Mouse (Mus musculus): ENCODE measurements around the gene Olfr963. TPM values are rescaled to one million over a fixed set of nuclear protein-coding genes. Genes with fewer than 3 reads are reported as not detected.

Gene Olfr963
- polyA plus RNA-seq (2015; fragmentation: Illumina TruSeq; extraction: RNeasy Lipid Tissue Mini Kit (QIAGEN cat#74804); ENCODE audit: low read depth, low replicate concordance): not detected

DNA sequence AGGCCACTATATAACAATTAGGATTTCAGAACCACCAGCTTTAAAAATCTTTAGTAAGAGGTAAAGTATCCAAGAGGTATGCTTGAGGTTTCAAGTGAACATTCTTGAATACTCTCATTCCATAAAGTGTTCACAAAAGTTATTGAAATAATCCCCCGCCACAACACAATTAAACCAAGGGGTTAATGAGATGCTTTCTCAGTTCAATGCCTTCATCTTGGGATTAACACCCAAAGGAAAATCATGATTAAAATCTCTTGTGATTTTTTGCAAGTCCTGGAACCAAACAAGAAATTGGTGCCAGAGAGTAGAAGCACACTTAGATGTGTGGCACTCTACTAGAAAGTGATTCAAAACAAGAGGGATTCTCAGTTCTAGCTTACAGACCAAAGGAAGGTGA lies at the start of gene Olfr963:
TSS of gene Olfr963 (plus strand) at position 301 of the 400 bp plus-strand sequence.

DNA sequence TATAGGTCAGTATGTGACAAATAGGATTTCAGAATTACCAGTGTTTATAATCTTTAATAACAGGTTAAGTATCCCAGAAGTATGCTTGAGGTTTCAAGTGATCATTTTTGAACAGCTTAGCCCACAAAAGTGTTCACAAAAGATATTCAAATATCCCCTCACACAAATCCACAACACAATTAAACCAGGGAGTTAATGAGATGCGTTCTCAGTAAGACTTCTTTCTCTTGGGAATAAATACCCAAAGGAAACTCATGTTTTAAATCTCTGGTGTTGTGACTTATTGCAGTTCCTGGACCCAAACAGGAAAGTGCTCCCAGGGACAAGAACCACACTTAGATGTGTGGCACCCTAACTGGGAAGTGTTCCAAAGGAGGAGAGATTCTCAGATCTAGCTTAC lies 45.9 kb upstream of the Olfr963 start, which contains the start of gene Olfr960:
TSS of gene Olfr960 (plus strand) at position 301 of the 400 bp plus-strand sequence.

DNA sequence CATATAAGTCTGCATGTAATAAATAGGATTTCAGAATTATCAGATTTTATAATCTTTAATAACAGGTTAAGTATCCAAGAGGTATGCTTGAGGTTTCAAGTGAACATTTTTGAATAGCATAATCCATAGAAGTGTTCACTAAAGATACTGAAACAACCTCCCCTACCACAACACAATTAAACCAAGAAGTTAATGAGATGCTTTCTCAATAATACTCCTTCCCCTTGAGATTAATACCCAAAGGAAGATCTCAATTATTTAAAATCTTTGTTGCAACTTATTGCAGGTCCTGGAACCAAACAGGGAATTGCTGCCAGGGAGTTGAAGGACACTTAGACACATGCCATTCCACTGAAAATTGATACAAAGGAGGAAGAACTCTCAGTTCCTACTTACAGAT lies 22.2 kb upstream of the Olfr963 start, which contains the start of gene Olfr961:
TSS of gene Olfr961 (plus strand) at position 301 of the 400 bp plus-strand sequence.

DNA sequence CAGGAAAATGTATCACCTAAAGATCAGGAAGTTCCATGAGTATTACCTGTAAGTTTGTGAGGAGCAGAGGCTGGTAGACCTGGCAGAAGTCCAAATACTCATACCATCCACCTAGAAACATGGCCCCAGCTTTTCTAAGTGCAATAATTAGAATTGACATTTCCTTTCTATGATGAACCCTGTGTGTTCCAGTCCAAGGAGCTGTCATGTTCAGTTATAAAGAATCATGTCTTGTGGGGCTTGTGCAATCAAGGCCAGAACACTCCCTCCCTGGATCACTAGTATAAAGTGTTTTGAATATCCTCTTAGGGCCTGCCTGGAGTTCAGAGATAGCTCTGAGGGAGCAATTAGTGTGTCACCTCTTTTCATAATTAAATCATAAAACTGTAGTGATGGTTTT lies 40.0 kb downstream of the Olfr963 start, which contains the start of gene Olfr149:
TSS of gene Olfr149 (minus strand) at position 101 of the 400 bp plus-strand sequence.

DNA sequence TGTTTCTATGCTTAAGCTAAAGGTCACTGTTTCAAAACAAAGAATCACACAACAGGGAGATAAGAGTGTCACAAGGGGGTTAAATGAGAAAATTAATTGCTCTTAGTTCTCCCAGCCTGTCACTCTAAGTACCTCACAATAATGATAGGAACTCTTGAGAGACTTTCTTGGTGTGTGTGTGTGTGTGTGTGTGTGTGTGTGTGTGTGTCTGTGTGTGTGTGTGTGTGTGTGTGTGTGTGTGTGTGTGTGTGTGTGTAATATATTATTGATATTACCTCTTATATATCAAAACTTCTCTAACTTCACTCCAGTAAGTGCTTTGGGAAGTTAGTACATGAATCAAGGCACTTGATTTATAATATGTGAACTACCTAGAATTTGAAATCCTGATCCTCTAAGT lies 44.0 kb downstream of the Olfr963 start, which contains the start of gene Olfr965:
TSS of gene Olfr965 (plus strand) at position 301 of the 400 bp plus-strand sequence.

Other genes with a start within 250 kb of the Olfr963 start
- gene Olfr952, start 240.1 kb upstream of the Olfr963 start, polyA plus RNA-seq (2015; fragmentation: Illumina TruSeq; extraction: RNeasy Lipid Tissue Mini Kit (QIAGEN cat#74804); ENCODE audit: low read depth, low replicate concordance): not detected
- not detected for gene Olfr954, start 210.5 kb upstream of the Olfr963 start, polyA plus RNA-seq (2015; fragmentation: Illumina TruSeq; extraction: RNeasy Lipid Tissue Mini Kit (QIAGEN cat#74804); ENCODE audit: low read depth, low replicate concordance)
- not detected for gene Olfr955, start 195.3 kb upstream of the Olfr963 start, polyA plus RNA-seq (2015; fragmentation: Illumina TruSeq; extraction: RNeasy Lipid Tissue Mini Kit (QIAGEN cat#74804); ENCODE audit: low read depth, low replicate concordance)
- gene Olfr44, start 173.2 kb upstream of the Olfr963 start, polyA plus RNA-seq (2015; fragmentation: Illumina TruSeq; extraction: RNeasy Lipid Tissue Mini Kit (QIAGEN cat#74804); ENCODE audit: low read depth, low replicate concordance): not detected
- gene Olfr957, start 151.4 kb upstream of the Olfr963 start, polyA plus RNA-seq (2015; fragmentation: Illumina TruSeq; extraction: RNeasy Lipid Tissue Mini Kit (QIAGEN cat#74804); ENCODE audit: low read depth, low replicate concordance): not detected
- not detected for gene Olfr958, start 113.2 kb upstream of the Olfr963 start, polyA plus RNA-seq (2015; fragmentation: Illumina TruSeq; extraction: RNeasy Lipid Tissue Mini Kit (QIAGEN cat#74804); ENCODE audit: low read depth, low replicate concordance)
- not detected for gene Olfr959, start 91.6 kb upstream of the Olfr963 start, polyA plus RNA-seq (2015; fragmentation: Illumina TruSeq; extraction: RNeasy Lipid Tissue Mini Kit (QIAGEN cat#74804); ENCODE audit: low read depth, low replicate concordance)
- gene AW551984, start 62.8 kb upstream of the Olfr963 start, polyA plus RNA-seq (2015; fragmentation: Illumina TruSeq; extraction: RNeasy Lipid Tissue Mini Kit (QIAGEN cat#74804); ENCODE audit: low read depth, low replicate concordance): 10.0 TPM
- gene Olfr148, start 56.5 kb upstream of the Olfr963 start, polyA plus RNA-seq (2015; fragmentation: Illumina TruSeq; extraction: RNeasy Lipid Tissue Mini Kit (QIAGEN cat#74804); ENCODE audit: low read depth, low replicate concordance): not detected
- not detected for gene Olfr960, start 45.8 kb upstream of the Olfr963 start, polyA plus RNA-seq (2015; fragmentation: Illumina TruSeq; extraction: RNeasy Lipid Tissue Mini Kit (QIAGEN cat#74804); ENCODE audit: low read depth, low replicate concordance)
- gene Olfr961, start 22.1 kb upstream of the Olfr963 start, polyA plus RNA-seq (2015; fragmentation: Illumina TruSeq; extraction: RNeasy Lipid Tissue Mini Kit (QIAGEN cat#74804); ENCODE audit: low read depth, low replicate concordance): not detected
- gene Olfr149, start 39.9 kb downstream of the Olfr963 start, polyA plus RNA-seq (2015; fragmentation: Illumina TruSeq; extraction: RNeasy Lipid Tissue Mini Kit (QIAGEN cat#74804); ENCODE audit: low read depth, low replicate concordance): not detected
- gene Olfr965, start 44.1 kb downstream of the Olfr963 start, polyA plus RNA-seq (2015; fragmentation: Illumina TruSeq; extraction: RNeasy Lipid Tissue Mini Kit (QIAGEN cat#74804); ENCODE audit: low read depth, low replicate concordance): not detected
- gene Olfr150, start 63.8 kb downstream of the Olfr963 start, polyA plus RNA-seq (2015; fragmentation: Illumina TruSeq; extraction: RNeasy Lipid Tissue Mini Kit (QIAGEN cat#74804); ENCODE audit: low read depth, low replicate concordance): not detected
- not detected for gene Olfr967, start 79.0 kb downstream of the Olfr963 start, polyA plus RNA-seq (2015; fragmentation: Illumina TruSeq; extraction: RNeasy Lipid Tissue Mini Kit (QIAGEN cat#74804); ENCODE audit: low read depth, low replicate concordance)
- not detected for gene Olfr968, start 116.0 kb downstream of the Olfr963 start, polyA plus RNA-seq (2015; fragmentation: Illumina TruSeq; extraction: RNeasy Lipid Tissue Mini Kit (QIAGEN cat#74804); ENCODE audit: low read depth, low replicate concordance)
- not detected for gene Olfr969, start 123.7 kb downstream of the Olfr963 start, polyA plus RNA-seq (2015; fragmentation: Illumina TruSeq; extraction: RNeasy Lipid Tissue Mini Kit (QIAGEN cat#74804); ENCODE audit: low read depth, low replicate concordance)
- gene Olfr970, start 141.7 kb downstream of the Olfr963 start, polyA plus RNA-seq (2015; fragmentation: Illumina TruSeq; extraction: RNeasy Lipid Tissue Mini Kit (QIAGEN cat#74804); ENCODE audit: low read depth, low replicate concordance): not detected
- gene Olfr971, start 169.7 kb downstream of the Olfr963 start, polyA plus RNA-seq (2015; fragmentation: Illumina TruSeq; extraction: RNeasy Lipid Tissue Mini Kit (QIAGEN cat#74804); ENCODE audit: low read depth, low replicate concordance): not detected
- not detected for gene Olfr972, start 199.2 kb downstream of the Olfr963 start, polyA plus RNA-seq (2015; fragmentation: Illumina TruSeq; extraction: RNeasy Lipid Tissue Mini Kit (QIAGEN cat#74804); ENCODE audit: low read depth, low replicate concordance)
- gene Olfr229, start 240.1 kb downstream of the Olfr963 start, polyA plus RNA-seq (2015; fragmentation: Illumina TruSeq; extraction: RNeasy Lipid Tissue Mini Kit (QIAGEN cat#74804); ENCODE audit: low read depth, low replicate concordance): not detected

Data from brain, adult 10 weeks (tissue).